Mouse (Mus musculus) gastrocnemius, adult 2 months (tissue): ENCODE data around the gene Gm8232. TPM values are rescaled to one million over a fixed set of nuclear protein-coding genes. Genes with fewer than 3 reads are reported as not detected.
"Not testable (repeated sequence)": the region's sequence is repeated elsewhere in the genome, so short reads cannot be mapped to it uniquely, and the experiment has no call there.

ENCODE experiments used
- DNase-seq: peaks from one replicate; pipeline ENCODE4 v3.0.0; 2022
- H3K27ac ChIP-seq: fragments of 200-600 bp; 2 replicates; pipeline ENCODE4 v1.8.1; 2022; ENCODE audit warnings: mild to moderate bottlenecking
- H3K4me3 ChIP-seq: fragments of 200-600 bp; 2 replicates; pipeline ENCODE4 v1.8.1; 2022; ENCODE audit warnings: mild to moderate bottlenecking, moderate library complexity
- intact Hi-C: fragments of 180-260 bp; cut with DNase I; formaldehyde crosslinking; loops from one replicate; pipeline ENCODE4 v1.15.1; 2025
- long read RNA-seq, 2 experiments: library from polyadenylated mRNA; stranded (forward); transcript quantifications; one replicate each; pipeline ENCODE4 v2.0.0; 2021
- total RNA-seq, 2 experiments: library from RNA; stranded (reverse); gene quantifications; 2 replicates each; pipeline ENCODE4 v1.2.3; 2021

Gene Gm8232
- total RNA-seq = not detected
- long read RNA-seq, experiment 1 = 0 reads
- long read RNA-seq, experiment 2 = 0 reads

GRCm38 (mm10) chr14:44433335-44433734 is at the start of gene Gm8232:
Gm8232 (plus strand) TSS chr14:44433635.
- DNase-seq, H3K27ac ChIP-seq, H3K4me3 ChIP-seq, intact Hi-C loops: not testable (repeated sequence)

GRCm38 (mm10) chr14:44384233-44384632 is 49.2 kb upstream of the Gm8232 start:
- DNase-seq, intact Hi-C loops, H3K4me3 ChIP-seq, H3K27ac ChIP-seq: not testable (repeated sequence)

- H3K27ac ChIP-seq, intact Hi-C loops: not testable (repeated sequence)
These were observed 22.8 kb upstream of the Gm8232 start, which contains the start of gene Gm3371 for GRCm38 (mm10) chr14:44410588-44410987. Gm3371 (minus strand) TSS chr14:44410688.

More at GRCm38 (mm10) chr14:44410588-44410987, 22.8 kb upstream of the Gm8232 start, which contains the start of gene Gm3371:
- DNase-seq, H3K4me3 ChIP-seq: not testable (repeated sequence)

Other genes starting within 250 kb of the Gm8232 start
- gene Gm8212, start 236.0 kb upstream of the Gm8232 start, total RNA-seq = not detected
- gene 4930503E14Rik, start 220.4 kb upstream of the Gm8232 start, total RNA-seq = not detected
- gene Gm8220, start 148.1 kb upstream of the Gm8232 start, total RNA-seq = not detected
- gene Gm5930, start 95.1 kb upstream of the Gm8232 start, total RNA-seq = not detected
- gene Gm8229, start 68.3 kb upstream of the Gm8232 start, total RNA-seq = not detected
- gene Gm3371, start 22.9 kb upstream of the Gm8232 start, total RNA-seq = not detected
- gene BC061237, start 58.8 kb downstream of the Gm8232 start, total RNA-seq = not detected
- gene Gm17093, start 84.6 kb downstream of the Gm8232 start, total RNA-seq = not detected
- gene Gm8247, start 149.5 kb downstream of the Gm8232 start, total RNA-seq = not detected
- not detected for gene Gm5624, start 194.3 kb downstream of the Gm8232 start, total RNA-seq